9 mouse cellular contexts compared by ENCODE assay signal in genomic region chr15:94403018-94403417, GRCm38 (mm10).
DNase-seq lines count a peak whose midpoint lies in the region; ATAC-seq and TF ChIP-seq lines count a peak whose summit lies in the region.
"Had no signal": no experiment of that assay in that cellular context is flagged by ENCODE, and none has a peak within 500 bp of the region (broad histone marks: within the 10 kb centered on the region; RNA-seq: fewer than 3 reads in every experiment).

No protein-coding gene starts in this region.

- peak overlapping the region; percentile 98 for H3K4me2 ChIP-seq in lung, embryonic 16.5 days (ENCODE audit: low read depth, low read length)
- peak overlapping the region; percentile 94 for H3K4me2 ChIP-seq in limb, embryonic 13.5 days (replicated peaks)
- H3K4me2 ChIP-seq in stomach, embryonic 15.5 days: peak overlapping the region; percentile 97

- no peaks in the 10 kb centered on the region for H3K27me3 ChIP-seq in cerebellum, adult 2 months (ENCODE audit: control insufficient read depth, insufficient read depth, low read length)
- H3K27me3 ChIP-seq in lung, embryonic 16.5 days (ENCODE audit: control insufficient read depth, insufficient read depth, low read depth, low read length): peaks cover 13% of the 10 kb centered on the region; the same call in 1 of the 2 replicates
- peaks cover 36% of the 10 kb centered on the region for H3K27me3 ChIP-seq in limb, embryonic 13.5 days
- peaks cover 12% of the 10 kb centered on the region; the same call in 1 of the 2 replicates for H3K27me3 ChIP-seq in stomach, embryonic 15.5 days (replicated peaks)

- DNase-seq in cerebellum, adult 2 months: peak in 1 of 2 experiments; percentile 9
- no peak for DNase-seq in cerebellum, adult 11-12 months
- DNase-seq in lung, postnatal 36 days: no peak
- DNase-seq in layer of hippocampus, postnatal 25 days (ENCODE audit: extremely low spot score in 1 of 2, low spot score in 1 of 2): no peak
- no peak for DNase-seq in adrenal gland, adult 8-10 months
- DNase-seq: kidney, adult 8-10 months had no signal

- no peaks in the 10 kb centered on the region for H3K9me3 ChIP-seq in lung, embryonic 16.5 days (ENCODE audit: control insufficient read depth, low read length)
- no peaks in the 10 kb centered on the region for H3K9me3 ChIP-seq in limb, embryonic 13.5 days
- no peaks in the 10 kb centered on the region for H3K9me3 ChIP-seq in stomach, embryonic 15.5 days

- no peak for TF ChIP-seq CTCF in cerebellum, adult 2 months (IDR thresholded peaks at IDR 0.05; ENCODE audit: borderline replicate concordance, insufficient read depth, low read depth, low read length)

- peak overlapping the region; percentile 56 for H3K4me3 ChIP-seq in cerebellum, adult 2 months (replicated peaks; ENCODE audit: insufficient read depth, low read depth, low read length)
- H3K4me3 ChIP-seq in lung, embryonic 16.5 days (ENCODE audit: low read length): peak overlapping the region; percentile 65
- H3K4me3 ChIP-seq in limb, embryonic 13.5 days: peak overlapping the region; percentile 71
- peak overlapping the region; percentile 64 for H3K4me3 ChIP-seq in stomach, embryonic 15.5 days (replicated peaks)

- no peak overlapping the region for H3K27ac ChIP-seq in cerebellum, adult 2 months (ENCODE audit: insufficient read depth, low read length)
- H3K27ac ChIP-seq in lung, embryonic 16.5 days (ENCODE audit: low read length): no peak overlapping the region
- no peak overlapping the region for H3K27ac ChIP-seq in limb, embryonic 13.5 days
- H3K27ac ChIP-seq in stomach, embryonic 15.5 days: no peak overlapping the region

- WGBS in cerebellum, adult 2 months: 1% methylated on average over 15 of the region's 15 CpGs
- 5% methylated on average over 15 of the region's 15 CpGs for WGBS in lung, embryonic 16.5 days
- WGBS in limb, embryonic 13.5 days: 6% methylated on average over 15 of the region's 15 CpGs
- WGBS in stomach, embryonic 15.5 days: 9% methylated on average over 15 of the region's 15 CpGs

- ATAC-seq in lung, embryonic 16.5 days (ENCODE audit: low read depth): no peak
- ATAC-seq in limb, embryonic 13.5 days (ENCODE audit: low FRiP score, low read depth): no peak
- ATAC-seq in stomach, embryonic 15.5 days (ENCODE audit: insufficient read depth, low FRiP score, low read depth): no peak

- H3K9ac ChIP-seq in lung, embryonic 16.5 days (ENCODE audit: low read length): no peak overlapping the region; the same call in 1 of the 2 replicates
- peak overlapping the region; percentile 74 for H3K9ac ChIP-seq in limb, embryonic 13.5 days
- H3K9ac ChIP-seq in stomach, embryonic 15.5 days: no peak overlapping the region

- 0 out of 2 replicates have a peak, but pooled peaks cover 3% of the 10 kb centered on the region for H3K4me1 ChIP-seq in cerebellum, adult 2 months (ENCODE audit: control insufficient read depth, insufficient read depth, low read length)
- peaks cover 7% of the 10 kb centered on the region for H3K4me1 ChIP-seq in lung, embryonic 16.5 days (replicated peaks; ENCODE audit: control insufficient read depth, insufficient read depth, low read length)
- peaks cover 15% of the 10 kb centered on the region for H3K4me1 ChIP-seq in limb, embryonic 13.5 days
- H3K4me1 ChIP-seq in stomach, embryonic 15.5 days: 0 out of 2 replicates have a peak, but pooled peaks cover 8% of the 10 kb centered on the region

- H3K36me3 ChIP-seq in lung, embryonic 16.5 days (ENCODE audit: control insufficient read depth, insufficient read depth, low read length): no peaks in the 10 kb centered on the region
- H3K36me3 ChIP-seq in limb, embryonic 13.5 days: no peaks in the 10 kb centered on the region
- no peaks in the 10 kb centered on the region for H3K36me3 ChIP-seq in stomach, embryonic 15.5 days

- TF ChIP-seq POLR2A in cerebellum, adult 2 months (IDR thresholded peaks at IDR 0.05; ENCODE audit: borderline replicate concordance, insufficient read depth, low read length): no peak
